Mouse (Mus musculus): Measurements from ENCODE around the gene Gprc5b.

Gene Gprc5b

DNA sequence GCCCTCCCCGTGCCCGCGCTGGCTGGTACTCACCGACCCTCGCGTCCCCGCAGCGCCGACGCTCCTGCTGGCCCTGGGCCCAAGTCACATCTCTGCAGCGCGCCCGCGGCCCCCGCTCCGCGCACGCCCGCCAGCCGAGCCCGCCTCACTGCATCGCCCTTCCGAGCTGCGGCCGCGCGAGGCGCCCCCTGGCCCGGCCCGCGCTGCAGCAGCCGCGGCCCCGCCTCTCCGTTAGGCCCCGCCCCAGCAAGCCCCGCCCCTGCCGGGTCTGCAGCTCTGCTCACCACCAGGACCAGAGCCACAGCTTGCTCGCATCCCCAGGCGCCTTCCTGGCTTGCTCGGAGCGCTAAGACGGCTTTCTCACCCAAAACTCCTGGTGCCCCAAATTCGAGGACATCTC lies at the start of gene Gprc5b:
Gprc5b (minus strand) TSS at position 205 of the 400 bp plus-strand sequence.
- DNase-seq (ENCODE audit: low spot score in 2 of 2): peak; percentile 66 to 82

DNA sequence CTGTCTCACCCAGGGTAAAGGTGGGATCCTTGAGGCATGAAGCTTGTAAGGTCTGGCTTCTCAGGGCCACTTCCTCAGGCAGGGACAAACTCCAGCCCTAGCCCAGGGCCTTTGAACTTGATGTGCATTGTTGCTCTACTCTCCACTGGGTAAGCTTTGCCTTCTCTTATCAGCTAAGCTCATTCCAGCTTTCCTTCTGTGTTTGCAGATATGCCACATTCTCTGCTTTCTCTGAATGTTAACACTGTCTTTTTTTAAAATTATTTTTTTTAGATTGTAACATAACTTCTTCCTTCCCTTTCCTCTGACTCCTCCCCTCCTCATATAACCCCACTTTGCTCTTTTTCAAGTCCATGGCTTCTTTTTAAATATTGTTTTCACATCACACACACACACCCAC lies 46.5 kb upstream of the Gprc5b start:
- DNase-seq (ENCODE audit: low spot score in 2 of 2): no peak

DNA sequence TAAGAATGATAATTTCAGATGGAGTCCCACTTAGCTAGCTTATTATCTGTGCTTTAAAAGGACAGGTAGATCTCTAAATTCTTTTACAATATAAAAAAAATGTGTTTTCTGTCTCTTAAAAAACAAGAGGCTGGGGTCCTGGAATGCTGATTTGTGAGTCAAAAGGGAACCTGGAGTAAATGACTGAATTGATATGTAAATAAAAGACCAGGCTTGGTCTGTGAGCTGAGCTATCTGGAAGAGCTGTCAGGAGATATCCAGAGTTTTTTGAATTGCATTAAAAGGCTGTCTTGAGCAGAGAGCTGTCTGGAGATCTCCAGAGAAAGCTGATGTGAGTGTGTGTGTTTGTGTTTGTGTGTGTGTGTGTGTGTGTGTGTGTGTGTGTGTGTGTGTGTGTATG lies 42.6 kb upstream of the Gprc5b start:
- DNase-seq (ENCODE audit: low spot score in 2 of 2): no peak

GRCm38 (mm10) chr7:119034243-119034961 lies 39.4 kb upstream of the Gprc5b start:
- no peak for DNase-seq (ENCODE audit: low spot score in 2 of 2)

GRCm38 (mm10) chr7:119023394-119023921 lies 28.4 kb upstream of the Gprc5b start:
- peak in 1 of 2 experiments; percentile 64 for DNase-seq (ENCODE audit: low spot score in 2 of 2)

DNA sequence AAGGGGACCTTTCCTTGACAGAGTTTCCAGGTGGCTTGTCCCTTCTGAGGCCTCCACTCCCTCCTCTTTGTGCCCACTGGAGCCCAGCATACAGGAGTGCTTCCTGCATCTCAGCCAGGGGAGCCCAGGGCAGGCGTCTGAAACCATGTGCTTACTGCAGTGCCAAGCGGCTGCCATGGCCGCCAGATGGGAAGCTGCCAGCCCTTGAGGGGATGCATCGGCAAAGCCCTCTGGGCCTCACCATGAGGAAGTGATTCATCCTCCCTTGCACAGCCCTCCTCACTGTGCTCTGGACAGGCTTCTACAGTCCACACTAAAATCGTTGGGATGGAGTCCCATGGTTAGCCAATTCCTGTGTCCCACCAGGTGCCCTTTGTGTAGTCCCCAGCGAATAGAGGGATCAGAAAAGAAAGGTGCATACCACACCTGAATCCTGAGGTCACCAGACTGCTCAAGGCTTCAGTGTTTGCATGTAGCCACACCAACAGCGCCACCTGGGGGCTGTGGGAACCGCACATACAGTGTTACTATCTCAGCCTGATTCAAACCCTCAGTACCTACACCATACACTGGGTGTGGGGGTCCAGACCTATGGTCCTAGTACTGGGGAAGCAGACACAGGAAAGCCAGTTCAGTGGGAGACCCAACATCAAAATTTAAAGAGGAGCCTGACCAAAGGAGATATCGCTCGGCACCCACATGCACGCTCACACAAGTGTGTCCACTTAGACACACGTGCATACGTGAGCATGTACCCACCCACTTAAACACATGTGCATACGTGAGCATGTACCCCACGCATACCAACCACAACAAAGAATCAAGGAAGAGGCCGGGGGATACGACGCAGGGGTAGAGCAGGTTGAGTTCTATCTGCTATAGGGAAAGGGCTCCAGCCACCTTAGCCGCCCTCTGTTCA lies 27.5 kb upstream of the Gprc5b start:
- DNase-seq (ENCODE audit: low spot score in 2 of 2): peak in 1 of 2 experiments; percentile 24

- peak in 1 of 2 experiments; percentile 34 for DNase-seq (ENCODE audit: low spot score in 2 of 2)
Observed at GRCm38 (mm10) chr7:119019537-119019936, 24.5 kb upstream of the Gprc5b start.

GRCm38 (mm10) chr7:119015736-119016135 lies 20.7 kb upstream of the Gprc5b start:
- peak in 1 of 2 experiments; percentile 41 for DNase-seq (ENCODE audit: low spot score in 2 of 2)

DNA sequence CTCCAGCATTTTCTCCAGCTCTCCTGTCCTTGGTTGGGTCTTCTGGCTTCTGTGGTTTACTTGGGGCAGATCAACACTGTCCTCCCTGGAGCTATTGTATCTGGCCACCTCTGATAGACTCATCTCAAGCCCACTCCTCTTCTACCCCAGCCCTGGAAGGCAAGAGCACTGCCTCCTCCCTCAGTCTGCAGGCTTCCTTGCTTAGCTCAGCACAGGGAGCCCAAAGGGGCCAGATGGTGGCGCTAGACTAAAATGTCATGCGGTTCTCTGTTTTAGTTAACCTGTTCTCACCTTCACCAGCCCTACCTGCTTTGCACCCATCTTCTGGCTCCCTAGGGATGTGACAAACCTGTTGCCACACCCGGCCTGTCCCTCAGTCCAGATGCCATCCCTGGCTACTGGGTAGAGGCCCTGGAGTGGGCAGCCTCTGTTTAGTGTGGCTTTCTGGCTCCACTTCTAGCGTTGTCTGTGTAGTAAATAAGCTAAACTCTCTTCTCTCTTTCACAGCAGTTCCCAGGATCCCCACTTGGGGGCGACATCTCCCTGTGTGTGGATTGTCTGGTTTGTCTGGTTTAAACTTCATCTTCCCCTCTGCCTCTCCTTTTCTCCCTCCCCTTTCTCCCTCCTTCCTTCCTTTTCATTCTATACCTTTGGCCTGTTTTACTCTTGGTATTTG lies 16.0 kb upstream of the Gprc5b start:
- peak; percentile 53 to 76 for DNase-seq (ENCODE audit: low spot score in 2 of 2)

GRCm38 (mm10) chr7:119002501-119002900 lies 7.5 kb upstream of the Gprc5b start:
- no peak for DNase-seq (ENCODE audit: low spot score in 2 of 2)

- DNase-seq (ENCODE audit: low spot score in 2 of 2): no peak
Observed at GRCm38 (mm10) chr7:119001965-119002364, 7.0 kb upstream of the Gprc5b start.

DNA sequence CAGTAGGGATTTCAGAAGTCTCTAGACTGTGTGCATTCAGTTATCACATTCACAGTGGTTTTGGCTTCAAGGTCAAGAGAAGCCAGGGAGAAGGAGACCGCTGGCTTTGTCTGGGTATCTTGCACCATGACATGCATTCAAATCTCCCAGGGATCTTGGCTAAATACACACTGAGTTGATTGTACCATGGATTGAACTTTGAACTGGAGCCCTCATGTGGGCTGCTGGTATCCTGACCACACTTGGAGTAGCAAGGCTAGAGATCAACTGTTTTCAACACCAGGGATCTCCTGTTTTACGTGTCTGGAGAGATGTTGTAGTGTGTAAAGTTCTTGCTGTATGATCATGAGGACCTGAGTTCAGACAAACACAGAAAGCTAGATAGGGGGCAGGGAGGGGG lies 4.8 kb upstream of the Gprc5b start:
- no peak for DNase-seq (ENCODE audit: low spot score in 2 of 2)

DNA sequence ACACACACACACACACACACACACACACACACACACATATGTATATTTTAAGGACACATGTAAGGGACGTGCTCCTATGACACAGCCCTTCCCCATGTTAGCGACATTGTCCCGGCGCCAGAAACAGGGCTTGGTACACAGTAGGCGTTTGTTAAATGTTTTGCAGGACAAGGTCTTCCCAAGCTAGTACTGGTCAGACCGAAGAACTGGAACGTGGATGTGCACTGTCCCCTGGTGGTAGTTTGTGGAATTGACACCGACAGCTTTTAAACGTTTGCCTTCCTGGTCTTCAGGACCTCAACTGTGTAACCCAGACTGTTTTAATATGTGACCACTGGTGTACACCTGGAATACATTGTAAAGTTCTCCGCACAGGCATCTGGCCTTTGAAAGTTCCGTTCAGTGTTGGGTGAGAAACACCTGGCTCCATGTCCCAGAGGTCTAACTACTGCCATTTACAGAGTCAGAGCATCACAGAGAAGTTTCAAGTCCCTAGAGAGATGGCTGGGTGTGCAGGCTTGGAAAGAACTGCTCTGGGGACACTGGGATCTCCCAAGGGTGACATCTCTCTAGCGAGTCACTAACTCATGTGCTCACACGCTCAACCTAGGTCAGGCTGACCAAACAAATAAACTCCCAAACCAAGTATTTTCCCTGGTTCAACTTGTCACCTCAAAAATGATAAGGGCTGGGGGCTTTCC lies 1.3 kb upstream of the Gprc5b start:
- DNase-seq (ENCODE audit: low spot score in 2 of 2): peak; percentile 63 to 84

GRCm38 (mm10) chr7:118995671-118996070 lies 660 bp upstream of the Gprc5b start:
- DNase-seq (ENCODE audit: low spot score in 2 of 2): no peak

DNA sequence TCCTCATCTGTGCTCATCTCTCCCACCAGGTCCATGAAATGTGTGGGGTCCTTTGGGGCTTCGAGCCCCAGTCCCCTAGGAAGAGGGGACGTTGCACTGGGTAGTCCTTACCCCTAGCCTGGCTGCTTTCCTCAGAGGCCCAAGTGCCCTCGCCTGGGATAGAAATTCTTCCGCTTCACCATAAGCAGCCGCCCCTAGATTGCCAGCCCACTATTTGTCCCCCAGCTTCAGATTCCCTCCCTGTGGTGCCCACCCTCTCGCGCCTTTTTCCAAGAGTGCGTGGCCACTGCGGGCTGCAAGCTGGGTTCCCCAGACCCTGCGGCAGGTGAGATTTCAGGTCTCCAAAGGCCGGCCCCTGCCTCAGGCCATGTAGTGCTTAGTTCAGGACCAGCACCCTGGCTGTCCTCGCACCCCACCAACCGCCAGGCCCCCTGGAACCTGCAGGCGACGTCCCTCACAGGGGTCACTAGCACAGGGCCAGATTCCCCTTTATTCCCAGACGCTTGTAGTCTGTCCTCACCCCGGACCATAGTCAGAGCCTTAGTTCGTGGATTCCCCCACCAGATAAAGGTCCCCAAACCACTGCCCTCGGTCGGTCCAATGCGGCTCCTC lies 674 bp downstream of the Gprc5b start:
- DNase-seq (ENCODE audit: low spot score in 2 of 2): no peak

DNA sequence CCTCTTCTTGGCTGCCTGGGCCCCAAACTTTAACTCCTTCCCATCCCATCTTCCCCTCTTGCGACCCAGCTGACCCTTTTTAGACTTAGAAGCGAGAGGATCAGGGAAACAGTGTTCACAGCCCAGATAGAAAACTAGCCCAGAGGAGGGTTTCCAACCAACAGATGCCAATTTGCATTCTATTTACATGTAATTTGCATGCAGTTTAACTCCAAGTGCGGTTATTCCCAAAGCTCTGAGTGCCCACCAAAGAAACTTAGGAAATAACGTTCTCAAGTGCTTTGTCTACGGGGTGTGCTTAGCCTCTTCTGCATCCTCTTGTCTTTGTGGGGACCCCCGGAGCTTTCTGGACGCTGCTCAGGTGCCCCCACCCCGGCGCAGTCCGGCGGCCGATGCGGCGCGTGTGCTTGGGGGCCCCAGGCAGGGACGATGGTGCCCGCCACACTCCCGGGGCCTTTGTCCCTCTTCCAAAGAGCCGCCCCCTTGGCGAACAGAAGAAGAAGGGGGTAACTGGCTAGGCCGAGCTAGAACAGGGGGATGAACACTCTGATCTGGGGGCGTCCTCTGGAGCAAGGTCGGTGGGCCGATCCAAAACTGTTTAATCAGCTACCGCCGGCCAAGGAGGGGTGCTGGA lies 1.3 kb downstream of the Gprc5b start:
- peak in 1 of 2 experiments; percentile 36 for DNase-seq (ENCODE audit: low spot score in 2 of 2)

- no peak for DNase-seq (ENCODE audit: low spot score in 2 of 2)
Observed at GRCm38 (mm10) chr7:118992623-118993405, 2.2 kb downstream of the Gprc5b start.

DNA sequence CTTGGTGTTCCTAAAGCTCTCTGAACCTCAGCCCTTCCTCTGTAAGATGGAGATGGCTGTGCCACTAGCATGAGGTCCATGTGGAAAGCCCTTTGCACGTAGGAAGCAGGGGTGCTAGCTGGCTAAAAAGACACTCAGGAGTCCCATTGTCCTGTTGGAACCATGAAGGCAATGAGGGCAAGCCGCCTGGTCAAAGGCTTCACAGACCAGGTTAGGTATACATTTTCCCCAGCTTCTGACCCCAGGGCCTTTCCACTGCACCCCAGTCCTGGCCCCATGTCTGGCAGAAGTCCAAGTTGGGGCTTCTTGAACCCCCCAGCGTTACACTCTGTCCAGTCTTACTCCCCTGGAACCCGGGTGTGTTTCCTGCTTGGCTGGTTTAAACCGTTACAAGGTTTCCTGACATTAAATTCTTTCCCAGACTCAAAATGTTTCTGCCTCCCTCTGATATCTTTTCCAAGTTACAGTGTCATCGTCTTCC lies 2.9 kb downstream of the Gprc5b start:
- DNase-seq (ENCODE audit: low spot score in 2 of 2): no peak

DNA sequence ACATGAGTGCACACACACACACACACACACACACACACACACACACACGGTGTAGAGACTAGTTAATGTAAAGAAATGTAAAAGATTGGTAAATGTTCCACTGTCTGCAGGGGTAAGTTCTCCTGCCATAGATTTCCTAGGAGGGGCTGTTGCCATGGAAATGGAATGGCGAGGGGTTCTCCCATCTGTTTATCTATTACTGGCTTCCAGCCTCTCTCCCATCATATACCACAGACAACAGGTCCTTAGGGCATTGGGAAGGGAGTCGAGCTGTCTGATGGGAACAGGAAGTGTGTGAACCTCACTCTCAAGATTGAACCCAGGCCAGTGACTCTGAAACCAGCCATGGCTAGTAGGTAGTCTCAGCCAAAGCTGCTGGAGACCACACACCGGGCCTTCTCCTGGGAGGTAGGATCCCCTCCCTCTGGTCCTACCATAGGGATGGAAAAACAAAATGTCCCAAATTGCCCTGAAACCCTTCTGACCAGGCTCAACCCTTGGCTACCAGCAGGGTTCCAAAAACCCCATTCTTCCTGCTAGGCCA lies 3.6 kb downstream of the Gprc5b start:
- no peak for DNase-seq (ENCODE audit: low spot score in 2 of 2)

All from frontal cortex, postnatal 10 days (tissue).